Mouse (Mus musculus) ES-Bruce4 (cell line): ENCODE data around the gene Csnk2b. TPM values are rescaled to one million over a fixed set of nuclear protein-coding genes. Genes with fewer than 3 reads are reported as not detected.
A peak's percentile ranks its signal among the peaks of the same experiment; 100 is the strongest.

Experiments
- H3K27ac ChIP-seq: 2 replicates; pipeline ENCODE4 v1.5.1; 2012; ENCODE audit warnings: low read length, inconsistent platforms; ENCODE audit not compliant: insufficient read depth
- H3K27me3 ChIP-seq: 2 replicates; pipeline ENCODE4 v1.6.1; 2012; ENCODE audit warnings: mild to moderate bottlenecking, low read length, inconsistent platforms; ENCODE audit not compliant: control insufficient read depth, poor library complexity, insufficient read depth, severe bottlenecking
- H3K36me3 ChIP-seq: 2 replicates; pipeline ENCODE4 v1.6.1; 2012; ENCODE audit warnings: inconsistent platforms, mild to moderate bottlenecking, low read length, moderate library complexity; ENCODE audit not compliant: control insufficient read depth, poor library complexity, insufficient read depth, severe bottlenecking
- H3K4me1 ChIP-seq: one replicate; pipeline ENCODE4 v1.8.1; 2011; ENCODE audit warnings: low read length; ENCODE audit not compliant: control insufficient read depth, insufficient read depth
- H3K4me3 ChIP-seq: 2 replicates; pipeline ENCODE4 v1.5.1; 2011; ENCODE audit warnings: low read depth, mild to moderate bottlenecking, low read length
- H3K9ac ChIP-seq: 2 replicates; pipeline ENCODE4 v1.6.1; 2012; ENCODE audit warnings: low read depth, mild to moderate bottlenecking, inconsistent platforms; ENCODE audit not compliant: poor library complexity, severe bottlenecking
- H3K9me3 ChIP-seq: replicated peaks from 2 replicates; pipeline ENCODE4 v1.6.1; 2012; ENCODE audit warnings: mild to moderate bottlenecking, low read length, inconsistent platforms; ENCODE audit not compliant: control insufficient read depth, poor library complexity, insufficient read depth, severe bottlenecking
- CTCF ChIP-seq: IDR thresholded peaks from one replicate; pipeline ENCODE4 v1.8.1; 2011; ENCODE audit warnings: low read depth, low read length
- EP300 ChIP-seq: IDR thresholded peaks from 2 replicates; pipeline ENCODE4 v1.6.1; 2011; ENCODE audit warnings: low read depth, low read length; ENCODE audit not compliant: insufficient read depth
- POLR2A ChIP-seq: IDR thresholded peaks from one replicate; pipeline ENCODE4 v1.8.1; 2011; ENCODE audit warnings: low read length; ENCODE audit not compliant: insufficient read depth
- polyA plus RNA-seq: library from polyadenylated mRNA; stranded (reverse); fragments of >200 nt; gene quantifications from 2 replicates; pipeline ENCODE4 v1.2.4, GENCODE M21; 2011; ENCODE audit warnings: low read depth; ENCODE audit not compliant: missing spikeins, insufficient read depth, insufficient read length

The Csnk2b gene
- polyA plus RNA-seq, 1 experiment: 146 TPM

DNA sequence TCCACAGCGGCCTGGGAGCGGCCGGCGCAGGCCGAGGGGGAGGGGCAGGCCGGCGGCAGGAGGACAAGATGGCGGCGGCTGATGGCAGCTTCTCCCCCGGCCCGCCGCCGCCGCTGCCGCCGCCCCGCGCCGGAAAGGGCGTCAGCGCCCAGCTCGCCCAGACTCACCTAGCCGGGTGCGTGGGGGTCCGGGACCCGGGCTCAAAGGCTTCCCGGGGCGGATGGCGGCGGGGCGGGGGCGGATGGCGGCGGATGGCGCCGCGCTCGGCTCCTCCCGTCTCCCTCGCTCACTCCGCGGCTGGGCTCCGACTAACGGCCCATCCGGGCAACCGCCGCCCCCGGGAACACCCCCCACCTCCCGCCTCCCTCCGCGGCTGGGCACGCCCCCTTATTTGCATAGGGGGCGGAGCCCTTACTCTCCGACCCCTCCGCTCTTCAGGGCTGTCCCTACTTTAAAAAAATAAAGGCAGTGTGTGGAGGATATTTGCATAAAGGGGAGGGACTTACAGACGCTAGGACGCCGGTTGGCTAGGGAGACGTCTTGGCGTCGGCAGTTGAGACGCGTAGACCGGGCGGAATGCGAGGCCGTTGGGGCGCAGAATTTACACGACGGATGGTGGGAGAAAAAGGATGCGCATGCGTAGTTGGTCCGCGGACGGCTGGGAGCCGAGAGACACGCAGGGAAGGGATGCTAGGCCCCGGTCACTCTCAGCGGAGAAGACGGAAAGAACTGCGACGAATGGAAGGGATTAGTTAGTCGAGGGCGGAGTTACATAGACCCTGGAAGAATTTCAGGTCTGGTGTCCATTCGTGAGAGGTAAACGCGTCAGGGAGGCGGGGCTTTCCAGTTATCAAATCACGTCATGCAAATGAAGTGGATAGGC, 43.0 kb upstream of the Csnk2b start, which contains the start of gene Prrc2a:
Gene Prrc2a (minus strand): TSS at position 330 of the 883 bp plus-strand sequence.
- Histone ChIP-seq H3K27me3 (no peaks in the 10 kb centered on the region), H3K9me3 (no peaks in the 10 kb centered on the region), H3K4me1 (no peaks in the 10 kb centered on the region), H3K27ac (peak within 1 kb of the TSS; percentile 94), H3K4me3 (peak within 1 kb of the TSS; percentile 100), H3K9ac (peak within 1 kb of the TSS; percentile 98), H3K36me3 (peaks cover 29% of the 10 kb centered on the region)
- TF ChIP-seq CTCF: no peak
- TF ChIP-seq EP300: 0 out of 2 replicates have a peak, but pooled peaks have one; percentile 62
- TF ChIP-seq POLR2A: peak; percentile 79

DNA sequence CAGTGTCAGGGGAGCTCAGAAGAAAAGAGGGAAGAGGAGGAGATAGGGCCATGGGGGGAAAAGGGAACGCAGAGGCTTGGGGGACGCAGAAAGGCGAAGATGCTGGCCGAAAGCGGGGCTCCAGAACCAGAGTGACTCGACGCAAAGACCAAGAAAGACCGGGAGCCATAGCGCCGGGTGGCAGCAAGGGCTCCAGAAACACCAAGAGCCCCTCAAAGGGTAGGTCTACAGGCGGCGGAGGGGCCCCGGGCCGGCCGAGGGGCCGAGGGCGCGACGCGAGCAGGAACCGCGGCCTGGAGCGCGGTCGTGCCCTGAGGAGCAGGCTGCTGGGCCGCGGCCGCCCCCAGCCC, 42.3 kb upstream of the Csnk2b start:
- TF ChIP-seq CTCF: no peak
- no peak for TF ChIP-seq POLR2A
- TF ChIP-seq EP300: no peak
- Histone ChIP-seq H3K4me1 (no peaks in the 10 kb centered on the region), H3K4me3 (peak overlapping the region; percentile 100), H3K36me3 (peaks cover 35% of the 10 kb centered on the region), H3K9me3 (no peaks in the 10 kb centered on the region), H3K27ac (peak overlapping the region; percentile 24), H3K9ac (peak overlapping the region; percentile 98), H3K27me3 (no peaks in the 10 kb centered on the region)

DNA sequence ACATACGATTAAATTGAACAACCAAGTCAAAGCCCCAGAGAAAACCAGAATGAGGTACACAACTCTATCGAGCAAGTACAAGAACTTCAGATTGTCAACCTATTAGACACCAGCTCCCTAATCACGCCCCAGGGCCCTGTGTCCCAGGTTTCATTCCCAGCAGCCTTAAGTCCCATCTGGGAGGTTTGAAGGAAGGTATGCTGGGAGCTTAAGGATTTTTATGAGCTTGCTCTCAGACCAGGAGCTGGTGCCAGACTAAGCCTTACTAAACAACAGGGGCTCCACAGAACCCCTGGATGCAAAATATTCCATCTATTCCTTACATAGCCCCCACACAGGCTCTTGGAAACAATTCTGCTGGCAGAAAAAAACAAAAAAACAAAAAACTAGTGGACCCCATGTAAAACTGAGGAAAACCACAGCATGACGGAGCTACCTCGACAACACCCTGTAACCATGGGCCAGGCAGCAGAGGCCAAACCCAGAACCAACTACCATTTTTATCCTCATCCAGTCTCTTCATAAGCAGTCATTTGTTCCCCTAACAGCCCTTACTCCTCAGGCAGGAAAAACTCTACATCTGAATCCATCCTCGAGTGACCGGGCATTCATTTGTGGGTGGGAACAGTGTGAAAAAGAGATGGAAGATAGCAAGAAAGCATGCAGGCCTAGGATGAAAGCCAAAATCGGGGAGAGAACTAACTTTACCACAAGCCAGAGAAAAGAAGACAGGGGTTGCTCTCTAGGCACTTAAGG, 41.7 kb upstream of the Csnk2b start:
- Histone ChIP-seq H3K27ac (peak overlapping the region; percentile 24), H3K4me1 (no peaks in the 10 kb centered on the region), H3K9me3 (no peaks in the 10 kb centered on the region), H3K27me3 (no peaks in the 10 kb centered on the region), H3K36me3 (peaks cover 42% of the 10 kb centered on the region), H3K9ac (peak overlapping the region; percentile 98), H3K4me3 (peak overlapping the region; percentile 100)
- TF ChIP-seq EP300 (no peak), CTCF (no peak), POLR2A (no peak)

DNA sequence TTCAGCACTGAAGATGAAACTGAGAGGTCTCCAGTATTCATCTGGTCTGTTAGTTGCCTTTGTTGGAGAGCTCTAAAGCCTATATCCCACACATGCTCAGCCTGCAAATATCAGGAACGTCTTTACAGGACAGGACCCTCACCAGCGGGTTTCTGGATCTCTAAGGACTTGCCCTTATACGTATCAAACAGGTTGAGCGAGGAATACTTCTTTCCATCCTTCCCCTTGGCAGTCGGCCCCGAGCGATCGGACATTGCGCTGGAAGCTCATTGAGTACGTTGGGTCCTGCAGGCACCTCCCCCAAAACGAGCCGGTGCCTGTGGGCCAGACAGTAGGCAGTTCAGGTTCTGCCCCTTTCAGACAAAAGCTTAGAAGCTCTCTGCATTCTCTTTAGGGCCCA, 40.9 kb upstream of the Csnk2b start:
- H3K9me3 ChIP-seq: no peaks in the 10 kb centered on the region
- no peak overlapping the region for H3K27ac ChIP-seq
- peaks cover 50% of the 10 kb centered on the region for H3K36me3 ChIP-seq
- no peak for TF ChIP-seq POLR2A
- TF ChIP-seq CTCF: no peak
- no peak for TF ChIP-seq EP300
- H3K27me3 ChIP-seq: no peaks in the 10 kb centered on the region
- peak overlapping the region; percentile 98 for H3K9ac ChIP-seq
- H3K4me1 ChIP-seq: no peaks in the 10 kb centered on the region
- H3K4me3 ChIP-seq: peak overlapping the region; percentile 37

DNA sequence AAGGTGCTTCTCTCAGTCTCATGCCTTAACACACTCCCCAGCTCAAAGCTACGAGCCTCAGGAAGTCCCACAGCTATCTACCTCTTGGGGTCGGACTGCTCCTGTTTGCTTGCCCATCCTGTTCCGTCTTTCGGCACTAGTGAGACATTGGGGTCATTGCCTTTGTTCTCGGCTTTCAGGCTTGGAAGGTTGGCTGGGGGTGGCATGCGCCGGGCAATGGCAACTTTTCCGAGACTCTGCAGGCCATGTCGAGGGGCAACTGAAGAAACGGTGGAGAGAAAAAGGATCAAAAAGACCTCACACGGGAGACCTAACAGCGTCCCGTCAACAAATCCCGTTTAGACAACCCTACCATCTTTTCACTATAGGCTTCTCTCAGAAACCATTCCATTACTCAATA, 40.3 kb upstream of the Csnk2b start:
- Histone ChIP-seq H3K9ac (peak overlapping the region; percentile 98; the same call in 1 of the 2 replicates), H3K9me3 (no peaks in the 10 kb centered on the region), H3K27me3 (no peaks in the 10 kb centered on the region), H3K27ac (no peak overlapping the region), H3K4me3 (no peak overlapping the region), H3K4me1 (no peaks in the 10 kb centered on the region), H3K36me3 (peaks cover 56% of the 10 kb centered on the region)
- TF ChIP-seq EP300 (no peak), CTCF (no peak), POLR2A (no peak)

DNA sequence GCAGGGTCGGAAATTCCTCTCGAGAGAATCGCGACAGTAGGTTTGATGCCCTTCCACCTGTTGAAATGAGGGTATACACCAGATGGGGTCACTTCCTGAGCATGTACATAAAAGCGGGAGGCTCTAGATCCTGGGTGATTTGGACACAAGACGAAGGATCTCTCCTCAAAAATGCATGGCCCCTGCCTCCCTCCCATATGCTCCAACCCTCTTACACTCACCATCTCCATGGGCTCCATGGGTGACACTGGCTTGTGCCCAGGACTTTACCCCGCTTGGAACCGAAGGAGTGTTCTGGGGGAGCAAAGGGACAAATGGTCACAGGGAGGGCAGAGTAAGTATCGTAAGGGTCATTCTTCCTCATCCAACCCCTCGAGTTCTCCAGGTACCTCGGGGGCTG, 39.6 kb upstream of the Csnk2b start:
- H3K9ac ChIP-seq: no peak overlapping the region
- TF ChIP-seq EP300 (no peak), CTCF (no peak), POLR2A (no peak)
- H3K9me3 ChIP-seq: no peaks in the 10 kb centered on the region
- no peaks in the 10 kb centered on the region for H3K27me3 ChIP-seq
- no peaks in the 10 kb centered on the region for H3K4me1 ChIP-seq
- H3K4me3 ChIP-seq: no peak overlapping the region
- peaks cover 63% of the 10 kb centered on the region for H3K36me3 ChIP-seq
- H3K27ac ChIP-seq: no peak overlapping the region
